Mouse (Mus musculus) lung, adult 2 months (tissue): ENCODE results near the gene E130114P18Rik. TPM values are rescaled to one million over a fixed set of nuclear protein-coding genes. Genes with fewer than 3 reads are reported as not detected.

Experiments used
- DNase-seq: peaks from one replicate; pipeline ENCODE4 v3.0.0; 2022
- H3K4me1 ChIP-seq: fragments of 200-500 bp; 2 replicates; pipeline ENCODE4 v1.6.1; 2011; ENCODE audit warnings: low read length; ENCODE audit not compliant: control insufficient read depth, insufficient read depth
- H3K4me3 ChIP-seq: fragments of 200-500 bp; replicated peaks from 2 replicates; pipeline ENCODE3; 2011; ENCODE audit warnings: low read depth, mild to moderate bottlenecking, control low read depth, low read length; ENCODE audit errors: extremely low read depth
- CTCF ChIP-seq: fragments of 200-500 bp; IDR thresholded peaks from 2 replicates; pipeline ENCODE4 v1.5.1; 2011; ENCODE audit warnings: mild to moderate bottlenecking, low read length, control low read depth; ENCODE audit not compliant: insufficient read depth
- POLR2A ChIP-seq: fragments of 200-500 bp; IDR thresholded peaks from 2 replicates; pipeline ENCODE4 v1.6.1; 2011; ENCODE audit warnings: low read depth, mild to moderate bottlenecking, control low read depth, low read length, borderline replicate concordance; ENCODE audit errors: extremely low read depth
- WGBS: fragments of 180-500 bp; shearing (Covaris S2); methylation state at CpG from one replicate; pipeline ENCODE4 v1.1.7; 2018; 5-methylcytosine and 5-hydroxymethylcytosine counted together
- polyA plus RNA-seq: library from polyadenylated mRNA; depleted of rRNA; stranded (reverse); fragments of >200 nt; gene quantifications from 2 replicates; pipeline ENCODE4 v1.2.3, GENCODE M21; 2012

The E130114P18Rik gene
- polyA plus RNA-seq, 1 experiment: 0.17 TPM

DNA sequence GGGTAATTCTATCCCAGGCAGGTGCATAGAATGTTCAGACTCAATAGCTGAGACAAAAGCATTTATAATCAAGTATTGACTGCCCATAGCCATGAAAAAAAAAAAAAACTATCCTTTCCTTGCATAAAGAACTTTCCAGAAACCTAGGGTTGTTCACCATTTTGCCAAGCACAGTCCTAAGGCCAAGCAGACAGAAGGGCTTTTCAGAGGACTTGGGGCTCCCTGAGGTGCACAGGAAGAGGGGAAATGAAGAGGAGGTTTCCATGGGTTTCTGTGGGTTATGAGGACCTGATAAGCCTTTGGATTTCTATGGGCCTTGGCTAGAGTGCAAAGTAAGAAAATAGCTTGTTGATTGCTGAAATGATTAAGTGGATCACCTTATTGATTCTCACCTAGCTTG is 107.5 kb downstream of the E130114P18Rik start:
- TF ChIP-seq CTCF: no peak
- TF ChIP-seq POLR2A: no peak
- no peak for DNase-seq
- no peak overlapping the region for H3K4me3 ChIP-seq
- no peaks in the 10 kb centered on the region for H3K4me1 ChIP-seq

DNA sequence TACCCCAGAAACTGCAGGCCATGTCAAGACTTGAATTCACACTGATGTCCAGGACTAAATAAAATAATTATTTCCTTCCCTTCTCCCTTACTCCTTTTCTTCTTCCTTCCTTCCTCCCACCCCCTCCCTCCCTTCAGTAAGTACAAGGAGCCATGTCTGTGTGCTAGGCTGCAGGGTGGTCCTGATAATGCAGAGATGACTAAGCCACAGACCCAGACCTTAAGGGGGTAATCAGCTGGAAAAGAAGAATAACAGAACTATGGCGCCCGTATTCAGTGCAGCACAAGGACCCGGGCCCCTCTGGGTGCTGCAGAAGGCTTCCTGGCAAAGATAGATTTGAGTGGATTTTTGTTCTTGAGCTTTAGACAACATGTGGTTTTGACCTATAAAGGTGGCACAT is 108.1 kb downstream of the E130114P18Rik start:
- no peak for DNase-seq
- Histone ChIP-seq H3K4me1 (no peaks in the 10 kb centered on the region), H3K4me3 (no peak overlapping the region)
- WGBS: 87% methylated on average over 3 of the region's 3 CpGs
- no peak for TF ChIP-seq CTCF
- no peak for TF ChIP-seq POLR2A

- H3K4me3 ChIP-seq: no peak overlapping the region
- WGBS: 85% methylated on average over 7 of the region's 7 CpGs
- no peak for TF ChIP-seq CTCF
- no peak for TF ChIP-seq POLR2A
Measured at GRCm38 (mm10) chr4:97665428-97665755, 112.5 kb downstream of the E130114P18Rik start.

DNA sequence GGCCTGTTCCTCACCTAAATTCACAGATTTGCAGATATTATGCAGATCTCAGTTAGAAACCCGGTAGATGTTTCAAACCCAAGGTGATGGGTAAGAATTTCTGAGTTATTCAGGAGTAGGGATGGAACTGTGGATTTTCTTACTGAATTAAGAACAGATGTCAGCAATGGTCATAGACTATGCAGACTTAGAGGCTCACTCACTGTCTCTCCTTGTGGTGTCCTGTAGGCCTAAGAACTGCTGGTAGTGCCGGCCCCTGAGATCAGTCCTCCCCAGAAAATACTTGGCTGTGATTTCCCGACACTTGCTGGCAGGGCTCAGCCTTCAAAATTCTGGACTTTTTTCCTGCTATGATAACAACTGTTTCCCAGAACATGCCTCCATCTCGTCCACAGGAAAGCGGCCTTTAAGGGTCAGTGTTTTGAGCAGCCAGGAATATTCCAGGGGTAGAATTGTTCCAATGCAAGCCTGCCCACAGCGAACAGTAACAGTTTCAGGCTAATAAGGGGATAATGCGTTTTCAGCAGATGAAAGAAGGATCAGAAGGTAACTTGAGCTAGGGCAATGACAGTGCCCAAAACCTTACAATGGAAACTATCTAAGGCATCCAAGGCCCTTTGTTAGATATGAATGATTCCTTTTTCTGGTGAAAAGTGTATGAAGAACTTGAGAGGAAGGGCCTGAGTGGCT is 113.0 kb downstream of the E130114P18Rik start:
- 62% methylated on average over 7 of the region's 7 CpGs for WGBS
- no peak for DNase-seq
- H3K4me3 ChIP-seq: no peak overlapping the region
- no peaks in the 10 kb centered on the region for H3K4me1 ChIP-seq
- TF ChIP-seq POLR2A: no peak
- TF ChIP-seq CTCF: no peak

More at GRCm38 (mm10) chr4:97665428-97665755, 112.5 kb downstream of the E130114P18Rik start:
- no peaks in the 10 kb centered on the region for H3K4me1 ChIP-seq
- DNase-seq: no peak

DNA sequence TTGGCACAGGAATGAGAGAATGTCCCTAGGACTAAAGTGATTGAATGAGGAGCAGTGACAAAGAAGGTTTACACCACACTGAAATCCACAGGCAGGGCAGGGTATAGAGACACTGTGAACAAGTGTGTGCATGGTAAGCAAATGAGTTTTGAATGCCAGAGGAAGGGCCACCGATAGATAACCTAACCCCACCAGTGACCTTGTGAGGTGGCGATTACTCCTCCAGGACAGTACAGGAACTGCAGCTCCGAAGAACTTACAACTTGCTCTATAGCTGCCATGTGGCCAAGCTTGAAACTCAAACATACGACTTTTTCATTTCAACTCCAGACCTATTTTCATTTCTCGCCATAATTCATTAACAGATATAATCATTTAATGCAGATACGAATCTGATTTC is 114.0 kb downstream of the E130114P18Rik start:
- DNase-seq: no peak
- TF ChIP-seq CTCF: no peak
- TF ChIP-seq POLR2A: no peak

GRCm38 (mm10) chr4:97662841-97663240 is 115.0 kb downstream of the E130114P18Rik start:
- H3K4me3 ChIP-seq: no peak overlapping the region
- TF ChIP-seq CTCF (no peak), POLR2A (no peak)
- DNase-seq: no peak
- H3K4me1 ChIP-seq: no peaks in the 10 kb centered on the region
- WGBS: 56% methylated on average over 11 of the region's 11 CpGs

More for the DNA sequence above, 114.0 kb downstream of the E130114P18Rik start:
- WGBS: 88% methylated on average over 6 of the region's 6 CpGs
- H3K4me1 ChIP-seq: no peaks in the 10 kb centered on the region
- no peak overlapping the region for H3K4me3 ChIP-seq

GRCm38 (mm10) chr4:97661611-97662273 is 116.1 kb downstream of the E130114P18Rik start:
- TF ChIP-seq POLR2A (no peak), CTCF (no peak)
- WGBS: 82% methylated on average over 10 of the region's 10 CpGs
- Histone ChIP-seq H3K4me3 (no peak overlapping the region), H3K4me1 (no peaks in the 10 kb centered on the region)
- no peak for DNase-seq

DNA sequence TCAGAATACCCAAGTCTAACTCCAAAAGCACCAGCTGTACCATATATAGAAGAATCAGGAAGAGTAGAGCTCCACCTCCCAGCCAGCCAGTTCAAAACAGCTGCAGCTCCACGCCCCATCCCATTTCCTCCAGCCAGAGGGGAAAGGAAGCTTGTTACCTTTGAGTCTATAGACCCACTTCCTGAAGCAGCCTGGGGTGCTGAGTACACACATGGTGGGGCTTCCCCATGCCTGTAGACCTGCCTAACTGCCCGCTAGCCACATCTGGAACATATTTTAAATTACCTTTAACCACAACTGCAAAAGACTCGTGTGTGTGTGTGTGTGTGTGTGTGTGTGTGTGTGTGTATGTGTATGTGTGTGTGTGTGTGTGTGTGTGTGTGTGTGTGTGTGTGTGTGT is 120.3 kb downstream of the E130114P18Rik start:
- WGBS: 38% methylated on average over 3 of the region's 3 CpGs
- DNase-seq: no peak
- Histone ChIP-seq H3K4me3 (no peak overlapping the region), H3K4me1 (no peaks in the 10 kb centered on the region)
- TF ChIP-seq POLR2A: no peak
- TF ChIP-seq CTCF: no peak

DNA sequence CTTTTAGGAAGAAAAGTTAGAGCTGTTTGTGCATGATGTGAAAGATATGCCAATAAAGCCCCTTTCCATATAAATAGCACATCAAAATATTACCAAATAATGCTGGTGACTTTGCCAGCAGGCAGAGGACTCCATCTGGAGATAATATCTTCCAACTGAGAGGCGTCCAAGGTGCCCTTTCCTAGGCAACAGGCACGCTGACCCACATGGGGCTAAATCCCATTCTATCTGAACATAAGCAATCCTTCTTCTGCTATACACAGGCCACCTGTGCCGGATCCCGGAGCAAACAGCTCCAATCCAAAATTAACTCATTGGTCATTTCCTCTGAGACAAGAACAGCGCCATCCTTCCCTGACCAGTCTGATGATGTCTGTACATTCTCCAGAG is 128.3 kb downstream of the E130114P18Rik start:
- TF ChIP-seq CTCF (no peak), POLR2A (no peak)
- DNase-seq: no peak
- 55% methylated on average over 5 of the region's 5 CpGs for WGBS
- Histone ChIP-seq H3K4me3 (no peak overlapping the region), H3K4me1 (no peaks in the 10 kb centered on the region)

- no peaks in the 10 kb centered on the region for H3K4me1 ChIP-seq
- H3K4me3 ChIP-seq: no peak overlapping the region
- TF ChIP-seq CTCF (no peak), POLR2A (no peak)
- whole genome bisulfite sequencing: 36% methylated on average over 11 of the region's 11 CpGs
- no peak for DNase-seq
Measured at GRCm38 (mm10) chr4:97648825-97649625, 128.9 kb downstream of the E130114P18Rik start.
